Mouse (Mus musculus): ENCODE results near the gene Rhox2g. TPM values are rescaled to one million over a fixed set of nuclear protein-coding genes. Genes with fewer than 3 reads are reported as not detected.

The Rhox2g gene
- total RNA-seq (2023; ENCODE audit: inconsistent age) = not detected in 4 replicates

GRCm38 (mm10) chrX:37643370-37643769 is at the start of gene Rhox2g:
Gene Rhox2g, minus strand, starts transcription at chrX:37643470.

GRCm38 (mm10) chrX:37673177-37673576 is 29.9 kb upstream of the Rhox2g start, which contains the start of gene Rhox2h:
Gene Rhox2h, minus strand, starts transcription at chrX:37673277.

GRCm38 (mm10) chrX:37668664-37669063 is 25.4 kb upstream of the Rhox2g start, which contains the start of gene Rhox3h:
Gene Rhox3h, minus strand, starts transcription at chrX:37668764.

GRCm38 (mm10) chrX:37651227-37651626 is 8.0 kb upstream of the Rhox2g start, which contains the start of gene Rhox4g:
Gene Rhox4g, minus strand, starts transcription at chrX:37651327.

GRCm38 (mm10) chrX:37628512-37628911 is 14.8 kb downstream of the Rhox2g start, which contains the start of gene Rhox3g:
Gene Rhox3g, minus strand, starts transcription at chrX:37628612.

GRCm38 (mm10) chrX:37607604-37608003 is 35.7 kb downstream of the Rhox2g start, which contains the start of gene Rhox4f:
Gene Rhox4f, minus strand, starts transcription at chrX:37607704.

Other genes starting within 250 kb of the Rhox2g start
- gene Rhox2b, start 231.4 kb downstream of the Rhox2g start, total RNA-seq (2023; ENCODE audit: inconsistent age) = not detected in 4 replicates
- gene Rhox4b, start 211.0 kb downstream of the Rhox2g start, total RNA-seq (2023; ENCODE audit: inconsistent age) = not detected in 4 replicates
- gene Rhox2c, start 189.8 kb downstream of the Rhox2g start, total RNA-seq (2023; ENCODE audit: inconsistent age) = not detected in 4 replicates
- not detected in 4 replicates for gene Rhox3c, start 184.9 kb downstream of the Rhox2g start, total RNA-seq (2023; ENCODE audit: inconsistent age)
- gene Rhox4c, start 163.1 kb downstream of the Rhox2g start, total RNA-seq (2023; ENCODE audit: inconsistent age) = not detected in 4 replicates
- not detected in 4 replicates for gene Rhox2d, start 150.0 kb downstream of the Rhox2g start, total RNA-seq (2023; ENCODE audit: inconsistent age)
- gene Rhox4d, start 129.1 kb downstream of the Rhox2g start, total RNA-seq (2023; ENCODE audit: inconsistent age) = not detected in 4 replicates
- not detected in 4 replicates for gene Rhox2e, start 113.0 kb downstream of the Rhox2g start, total RNA-seq (2023; ENCODE audit: inconsistent age)
- gene Rhox3e, start 101.5 kb downstream of the Rhox2g start, total RNA-seq (2023; ENCODE audit: inconsistent age) = not detected in 4 replicates
- gene Rhox4e, start 86.1 kb downstream of the Rhox2g start, total RNA-seq (2023; ENCODE audit: inconsistent age) = not detected in 4 replicates
- not detected in 4 replicates for gene Rhox2f, start 72.1 kb downstream of the Rhox2g start, total RNA-seq (2023; ENCODE audit: inconsistent age)
- not detected in 4 replicates for gene Rhox3f, start 62.5 kb downstream of the Rhox2g start, total RNA-seq (2023; ENCODE audit: inconsistent age)
- not detected in 4 replicates for gene Rhox4f, start 35.8 kb downstream of the Rhox2g start, total RNA-seq (2023; ENCODE audit: inconsistent age)
- not detected in 4 replicates for gene Rhox3g, start 14.9 kb downstream of the Rhox2g start, total RNA-seq (2023; ENCODE audit: inconsistent age)
- gene Rhox4g, start 7.9 kb upstream of the Rhox2g start, total RNA-seq (2023; ENCODE audit: inconsistent age) = not detected in 4 replicates
- gene Rhox3h, start 25.3 kb upstream of the Rhox2g start, total RNA-seq (2023; ENCODE audit: inconsistent age) = not detected in 4 replicates
- gene Rhox2h, start 29.8 kb upstream of the Rhox2g start, total RNA-seq (2023; ENCODE audit: inconsistent age) = not detected in 4 replicates
- not detected in 4 replicates for gene Rhox5, start 161.4 kb upstream of the Rhox2g start, total RNA-seq (2023; ENCODE audit: inconsistent age)
- not detected in 4 replicates for gene Rhox6, start 183.4 kb upstream of the Rhox2g start, total RNA-seq (2023; ENCODE audit: inconsistent age)
- not detected in 4 replicates for gene Rhox7a, start 188.2 kb upstream of the Rhox2g start, total RNA-seq (2023; ENCODE audit: inconsistent age)
- gene Rhox8, start 235.5 kb upstream of the Rhox2g start, total RNA-seq (2023; ENCODE audit: inconsistent age) = not detected in 4 replicates